Mouse (Mus musculus) gastrocnemius, adult 2 months (tissue): ENCODE measurements at regions not wholly inside any gene's neighbourhood (a gene's known extent, or its start where the extent isn't known, plus 50 kb on each side); places are given as distances from the start of the nearest gene placed in this dataset.

Experiments
- DNase-seq: peaks from one replicate; pipeline ENCODE4 v3.0.0; 2022
- H3K27ac ChIP-seq: fragments of 200-600 bp; 2 replicates; pipeline ENCODE4 v1.8.1; 2022; ENCODE audit warnings: mild to moderate bottlenecking
- H3K4me3 ChIP-seq: fragments of 200-600 bp; 2 replicates; pipeline ENCODE4 v1.8.1; 2022; ENCODE audit warnings: mild to moderate bottlenecking, moderate library complexity
- CTCF ChIP-seq: fragments of 200-600 bp; IDR thresholded peaks from 2 replicates; pipeline ENCODE4 v1.8.1; 2022; ENCODE audit warnings: antibody characterized with exemption, mild to moderate bottlenecking, moderate library complexity
- intact Hi-C: fragments of 180-260 bp; cut with DNase I; formaldehyde crosslinking; loops from one replicate; pipeline ENCODE4 v1.15.1; 2025

DNA sequence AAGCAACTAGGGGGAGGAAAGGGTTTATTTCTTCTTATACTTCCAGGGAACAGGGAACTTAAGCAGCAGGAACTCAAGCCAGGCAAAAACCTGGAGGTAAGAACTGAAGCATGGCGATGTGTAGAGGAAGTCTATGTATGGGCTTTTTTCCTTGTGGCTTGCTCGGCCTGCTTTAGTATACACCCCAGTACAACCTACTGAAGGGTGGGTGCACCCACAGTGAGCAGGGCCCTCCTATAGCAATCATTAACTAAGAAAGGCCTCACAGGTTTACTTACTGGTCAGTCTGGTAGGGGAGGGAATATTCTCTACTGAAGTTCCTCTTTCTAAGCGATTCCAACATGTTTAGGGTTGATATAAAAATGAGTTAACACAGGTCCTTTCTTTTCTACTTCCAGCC, 197.9 kb downstream of the Rnd3 start:
- intact Hi-C loops = no loop called here
- DNase-seq = no peak

DNA sequence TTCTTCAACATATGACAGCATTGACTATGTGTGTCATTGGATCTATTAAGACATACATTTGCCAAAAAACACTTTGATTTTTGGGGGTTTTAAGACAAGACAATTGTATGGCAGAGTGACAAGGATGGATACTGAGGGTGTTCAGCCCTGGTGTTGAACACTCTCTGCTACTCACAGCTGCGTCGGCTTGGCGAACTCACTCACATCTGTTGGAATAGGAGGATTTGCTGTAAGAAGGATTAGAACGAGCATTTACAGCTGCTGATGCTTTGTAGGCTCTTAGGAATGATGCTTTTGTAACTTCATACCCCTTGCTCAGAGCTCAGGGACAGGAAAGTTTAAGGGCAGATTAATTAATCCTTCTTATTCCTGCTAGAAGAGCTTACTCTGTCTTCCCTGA, 199.2 kb downstream of the Rnd3 start:
- no peak for DNase-seq
- TF ChIP-seq CTCF = no peak
- no peak overlapping the region for H3K27ac ChIP-seq
- H3K4me3 ChIP-seq = no peak overlapping the region
- intact Hi-C loops = no loop called here

More for the DNA sequence above, 197.9 kb downstream of the Rnd3 start:
- Histone ChIP-seq H3K27ac (no peak overlapping the region), H3K4me3 (no peak overlapping the region)
- TF ChIP-seq CTCF = no peak

DNA sequence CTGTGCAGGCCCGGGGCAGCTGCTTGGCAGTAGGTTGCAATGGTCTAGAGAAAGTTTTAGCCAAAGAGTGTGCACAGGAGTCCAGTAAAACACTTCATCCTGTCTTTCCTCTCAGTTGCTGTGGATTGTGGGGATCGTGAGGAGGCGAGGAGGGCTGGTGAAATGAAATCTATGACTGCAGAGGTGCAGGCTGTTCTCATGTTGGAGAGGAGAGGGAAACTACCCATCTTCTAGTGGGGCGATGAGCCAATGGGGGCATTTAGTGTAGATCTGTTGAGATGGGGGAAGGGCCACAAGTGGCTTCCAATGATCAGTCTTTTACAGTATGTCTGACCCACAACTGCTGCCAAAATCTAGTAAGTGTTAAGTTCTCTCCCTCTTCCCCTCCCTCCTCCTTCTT, 203.4 kb downstream of the Rnd3 start:
- intact Hi-C loops = no loop called here
- no peak for TF ChIP-seq CTCF

DNA sequence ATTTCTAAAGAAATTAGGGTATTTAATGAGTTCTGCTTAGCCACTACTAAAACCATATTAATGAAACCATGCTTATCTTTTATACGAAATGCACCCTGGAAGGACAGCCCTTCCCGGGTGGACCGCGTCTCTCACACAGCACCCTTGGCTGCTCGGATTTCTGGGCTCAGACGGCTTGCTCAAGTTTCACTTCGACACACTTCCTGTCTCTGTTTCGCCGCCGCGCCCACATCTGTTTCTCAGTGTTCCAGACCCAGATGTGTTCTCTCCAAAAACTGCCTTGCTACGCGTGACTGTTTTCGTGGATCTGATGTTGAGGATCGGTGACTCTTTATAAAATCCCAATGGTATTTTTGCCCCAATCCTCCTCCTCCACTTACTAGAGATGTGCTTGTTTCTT, 205.7 kb downstream of the Rnd3 start:
- peak overlapping the region; percentile 54 for H3K4me3 ChIP-seq
- DNase-seq = peak; percentile 78
- H3K27ac ChIP-seq = peak overlapping the region; percentile 75
- intact Hi-C loops = no loop called here
- TF ChIP-seq CTCF = no peak

More for the DNA sequence above, 203.4 kb downstream of the Rnd3 start:
- DNase-seq = no peak
- Histone ChIP-seq H3K27ac (no peak overlapping the region), H3K4me3 (no peak overlapping the region)

DNA sequence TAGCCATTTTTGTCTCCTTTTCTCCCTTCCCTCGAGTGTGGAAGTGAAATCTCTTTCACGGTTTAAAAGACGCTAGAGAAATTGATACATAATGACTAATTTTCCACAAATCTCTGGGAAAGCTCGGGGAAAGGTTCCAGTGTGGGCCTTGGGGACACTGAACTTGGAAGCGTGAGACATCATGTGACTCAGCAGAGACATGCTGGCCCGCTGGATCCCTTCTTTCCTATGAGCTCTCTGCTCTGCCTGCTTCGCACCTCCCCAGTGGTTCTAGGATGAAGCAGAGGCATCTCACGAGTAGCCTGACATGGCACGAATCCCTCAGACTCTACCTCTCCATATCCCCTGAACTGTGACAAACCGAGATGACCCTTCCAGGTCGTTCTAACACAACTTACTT, 206.2 kb downstream of the Rnd3 start:
- H3K4me3 ChIP-seq = peak overlapping the region; percentile 54
- DNase-seq = peak; percentile 76
- TF ChIP-seq CTCF = no peak
- intact Hi-C loops = no loop called here
- H3K27ac ChIP-seq = peak overlapping the region; percentile 75

DNA sequence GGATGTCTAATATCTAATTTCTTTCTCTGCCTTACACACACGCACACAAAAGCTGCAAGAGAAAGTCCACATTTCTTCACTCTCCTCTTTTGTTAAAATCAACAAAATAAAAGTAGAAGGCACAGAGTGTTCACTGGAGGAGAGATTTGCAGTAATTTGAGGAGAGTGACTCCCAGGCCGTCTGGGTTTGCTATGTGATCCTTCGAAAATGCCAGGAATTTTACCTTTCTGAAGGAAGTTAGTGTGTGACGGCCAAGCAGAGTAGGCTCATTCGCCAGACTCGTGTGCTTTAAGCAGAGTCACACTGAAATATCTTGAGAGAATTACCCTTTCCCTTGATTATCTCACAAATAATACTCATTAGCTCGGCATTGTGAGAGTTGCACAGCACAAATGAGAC, 216.0 kb downstream of the Rnd3 start:
- no peak for DNase-seq
- Histone ChIP-seq H3K4me3 (no peak overlapping the region), H3K27ac (no peak overlapping the region)
- intact Hi-C loops = no loop called here
- TF ChIP-seq CTCF = no peak

DNA sequence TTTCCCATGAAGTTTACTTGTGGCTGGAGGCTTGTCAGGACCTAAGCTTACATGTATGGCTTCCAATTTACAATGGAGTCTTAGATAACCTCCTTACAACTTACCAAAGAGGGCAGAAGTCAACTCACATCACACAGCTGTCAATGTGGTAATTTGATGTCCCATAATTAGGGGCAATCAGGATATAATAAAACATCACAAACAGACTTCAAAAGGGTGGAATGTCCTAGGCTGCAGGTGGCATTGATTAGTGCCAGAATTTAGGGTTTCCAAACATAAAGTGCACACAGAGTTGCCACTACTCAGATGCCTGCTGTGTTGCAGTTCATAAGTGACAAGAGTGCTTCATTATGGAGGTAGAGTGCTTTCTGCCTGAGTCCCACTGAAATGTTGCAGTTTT, 227.9 kb downstream of the Rnd3 start:
- intact Hi-C loops = no loop called here
- no peak for TF ChIP-seq CTCF
- no peak for DNase-seq
- Histone ChIP-seq H3K4me3 (no peak overlapping the region), H3K27ac (no peak overlapping the region)

DNA sequence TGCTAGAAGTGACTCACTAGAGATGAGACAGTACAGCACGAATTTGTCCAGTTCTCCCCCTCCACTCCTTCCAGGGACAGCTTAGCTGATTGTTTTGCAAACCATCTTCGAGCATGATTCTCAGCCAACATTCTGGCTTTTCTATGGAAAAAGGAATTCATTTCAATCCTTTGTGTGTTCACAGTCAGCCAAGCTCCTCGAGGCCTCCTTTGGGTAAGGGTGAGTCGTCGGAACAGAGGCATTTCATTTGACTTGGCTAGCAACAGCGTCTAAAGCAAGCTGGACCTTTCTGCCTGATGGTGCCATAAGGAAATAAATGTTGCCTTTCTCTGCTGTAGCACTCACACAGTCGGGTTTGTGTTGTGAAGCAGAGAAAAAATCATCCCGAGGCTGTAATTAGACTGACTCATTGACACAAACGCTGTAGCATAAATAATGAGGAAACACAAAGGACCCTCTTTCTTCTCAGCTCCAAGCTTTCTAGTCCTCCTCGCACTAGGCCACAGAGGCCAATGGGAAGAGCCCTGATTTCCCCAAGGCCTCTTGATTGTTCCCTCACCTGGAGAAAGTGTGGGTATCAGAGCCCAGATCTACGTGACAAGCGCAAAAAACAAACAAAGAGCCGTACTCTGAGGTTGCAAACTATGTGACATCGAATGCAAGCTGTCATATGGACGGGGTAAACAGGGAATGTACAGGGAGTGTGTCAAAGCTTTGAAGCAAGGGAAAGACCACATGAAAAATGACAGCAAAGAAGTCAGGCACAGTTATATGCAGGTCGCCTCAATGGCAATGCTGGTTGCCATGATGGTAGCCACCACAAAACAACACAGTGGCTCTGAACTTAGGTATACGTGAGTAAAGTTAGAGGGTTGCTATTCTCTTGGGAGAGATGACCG, 232.3 kb downstream of the Rnd3 start:
- TF ChIP-seq CTCF = no peak
- H3K4me3 ChIP-seq = no peak overlapping the region
- peak overlapping the region; percentile 28; the same call in 1 of the 2 replicates for H3K27ac ChIP-seq
- intact Hi-C loops = no loop called here
- DNase-seq = no peak

DNA sequence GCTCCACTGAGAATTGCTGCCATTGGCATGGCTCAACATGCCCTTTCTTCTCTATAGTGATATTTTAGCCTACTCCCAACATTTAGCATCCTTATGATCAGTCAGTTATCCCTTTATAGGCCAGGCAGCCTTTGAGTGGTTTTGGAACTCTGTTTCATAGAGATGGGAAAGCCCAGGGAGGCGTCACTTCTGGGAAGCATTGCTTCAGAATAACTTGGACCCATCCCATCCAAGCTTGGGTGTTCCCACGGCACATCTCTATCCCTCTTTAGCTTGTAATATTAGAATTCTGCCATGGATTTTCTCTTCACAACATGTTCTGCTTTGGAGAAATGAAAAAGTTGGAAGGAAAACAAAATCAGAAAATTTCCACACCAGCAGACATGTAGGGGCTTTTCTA, 233.8 kb downstream of the Rnd3 start:
- intact Hi-C loops = no loop called here
- peak; percentile 40 for DNase-seq
- H3K27ac ChIP-seq = peak overlapping the region; percentile 53
- no peak for TF ChIP-seq CTCF
- H3K4me3 ChIP-seq = no peak overlapping the region

DNA sequence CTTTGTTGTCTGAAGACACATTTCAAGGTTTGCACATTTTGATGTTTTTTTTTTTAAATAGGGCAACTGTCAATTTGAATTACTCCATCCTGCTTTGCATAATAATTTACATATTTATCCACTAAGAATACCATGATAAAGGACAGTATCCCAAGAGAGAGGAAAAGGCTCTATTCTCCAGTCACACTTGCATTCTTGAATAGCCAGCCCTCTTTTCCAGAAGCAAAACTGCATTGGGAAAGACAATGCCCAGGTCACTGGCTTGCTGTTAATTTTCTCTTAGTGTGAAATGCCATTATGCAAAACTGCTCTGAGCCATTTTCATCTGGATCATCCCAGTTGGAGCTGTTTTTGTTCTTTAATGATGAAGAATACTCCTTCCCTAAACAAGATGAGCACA, 234.7 kb downstream of the Rnd3 start:
- Histone ChIP-seq H3K27ac (no peak overlapping the region), H3K4me3 (no peak overlapping the region)
- DNase-seq = no peak
- intact Hi-C loops = no loop called here
- no peak for TF ChIP-seq CTCF

DNA sequence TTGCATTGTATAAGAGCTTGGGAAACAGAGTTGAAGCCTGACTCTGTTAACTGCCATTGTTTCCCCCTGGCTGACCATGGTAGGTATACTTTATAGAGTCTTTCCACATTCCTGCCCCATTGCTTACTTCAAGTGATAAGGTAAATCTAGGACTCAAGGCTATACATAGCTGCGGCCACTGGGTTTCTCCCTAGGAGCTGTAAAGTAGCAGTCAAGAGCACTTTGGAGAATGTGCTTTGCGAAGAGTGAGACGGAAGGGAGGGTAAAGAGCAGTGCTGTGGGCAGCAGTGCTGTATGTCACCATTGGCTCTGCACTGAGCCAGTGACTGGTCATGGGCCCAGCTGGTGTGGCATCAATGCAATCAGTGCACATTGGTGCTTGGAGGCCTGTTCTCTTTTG, 240.1 kb downstream of the Rnd3 start:
- TF ChIP-seq CTCF = no peak
- no peak for DNase-seq
- Histone ChIP-seq H3K27ac (no peak overlapping the region), H3K4me3 (no peak overlapping the region)
- intact Hi-C loops = no loop called here

DNA sequence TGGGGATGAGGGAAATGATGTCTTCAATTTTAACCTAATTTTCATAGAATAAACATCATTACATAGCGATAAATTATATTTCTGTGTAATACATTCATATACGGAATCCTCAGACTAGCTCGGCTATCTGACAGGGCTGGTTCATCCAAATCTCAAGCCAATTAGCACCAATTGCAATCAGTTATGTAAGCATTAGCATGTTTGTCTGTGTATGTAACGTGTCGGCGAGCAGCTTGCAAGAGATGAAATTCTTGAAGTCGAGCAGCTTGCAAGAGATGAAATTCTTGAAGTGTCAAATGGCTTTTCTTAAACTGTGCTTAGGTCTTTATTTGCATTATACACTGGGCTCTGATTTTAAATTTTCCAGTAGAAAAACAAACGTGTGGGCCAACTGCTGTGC, 246.2 kb downstream of the Rnd3 start:
- no peak for TF ChIP-seq CTCF
- H3K4me3 ChIP-seq = no peak overlapping the region
- intact Hi-C loops = no loop called here
- H3K27ac ChIP-seq = no peak overlapping the region
- DNase-seq = no peak

DNA sequence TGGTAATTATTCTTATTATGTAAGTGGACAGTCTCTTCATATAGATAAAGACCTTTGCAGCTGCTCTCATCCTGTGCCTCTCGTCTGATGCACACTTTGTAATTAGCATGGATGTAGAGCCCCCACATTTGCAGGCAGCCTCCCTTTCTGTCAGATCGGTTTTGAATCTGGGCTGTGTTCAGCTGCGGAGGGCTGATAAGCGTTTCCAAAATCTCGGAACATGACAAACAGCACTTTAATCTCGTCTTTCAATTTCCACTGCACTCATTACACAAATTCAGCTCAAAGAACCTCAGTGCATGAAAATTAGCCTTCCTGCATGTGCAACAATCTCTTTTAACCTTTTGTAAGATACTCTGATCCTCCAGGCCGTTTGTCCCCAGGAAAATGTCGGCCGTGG, 246.7 kb downstream of the Rnd3 start:
- intact Hi-C loops = no loop called here
- TF ChIP-seq CTCF = no peak
- H3K4me3 ChIP-seq = no peak overlapping the region
- H3K27ac ChIP-seq = no peak overlapping the region
- no peak for DNase-seq

DNA sequence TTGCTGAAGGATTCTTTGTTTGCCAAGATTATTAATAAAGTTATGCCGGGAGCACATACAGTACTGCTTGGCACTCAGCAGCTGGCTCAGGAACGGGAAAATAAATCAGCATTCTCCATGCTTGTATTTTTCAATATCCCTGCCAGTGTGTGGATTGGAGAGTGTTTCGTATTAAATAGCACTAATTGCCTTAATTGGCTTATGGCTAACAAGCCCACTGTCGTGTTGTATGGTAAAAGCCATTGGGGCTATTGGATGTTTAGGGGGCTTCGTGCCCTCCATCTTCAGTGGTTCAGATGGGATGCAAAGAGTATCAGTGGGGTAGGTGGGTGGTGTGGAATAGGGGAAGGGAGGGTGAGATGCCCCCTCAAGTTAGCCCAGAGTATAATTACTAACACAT, 259.9 kb downstream of the Rnd3 start:
- DNase-seq = no peak
- Histone ChIP-seq H3K4me3 (no peak overlapping the region), H3K27ac (no peak overlapping the region)
- intact Hi-C loops = no loop called here
- TF ChIP-seq CTCF = no peak
